Mouse (Mus musculus) hindbrain, embryonic 16.5 days (tissue): ENCODE results near the gene Fam43b. TPM values are rescaled to one million over a fixed set of nuclear protein-coding genes. Genes with fewer than 3 reads are reported as not detected.
A peak's percentile ranks its signal among the peaks of the same experiment; 100 is the strongest.

Experiments used
- ATAC-seq: fragments of 200-750 bp; cut with Nextera tagmentation; 2 replicates; pipeline ENCODE4 v1.8.0; 2017; ENCODE audit warnings: moderate TSS enrichment, moderate library complexity
- H3K27ac ChIP-seq: fragments of 300-500 bp; sonication (generic); 2 replicates; pipeline ENCODE4 v1.5.1; 2014; ENCODE audit warnings: low read depth, mild to moderate bottlenecking, control low read depth, low read length, moderate library complexity
- H3K27me3 ChIP-seq: fragments of 300-500 bp; sonication (generic); replicated peaks from 2 replicates; pipeline ENCODE4 v1.6.1; 2014; ENCODE audit warnings: low read length; ENCODE audit not compliant: control insufficient read depth, insufficient read depth
- H3K36me3 ChIP-seq: fragments of 300-500 bp; sonication (generic); 2 replicates; pipeline ENCODE4 v1.6.1; 2014; ENCODE audit warnings: mild to moderate bottlenecking, low read length, moderate library complexity, mixed read lengths; ENCODE audit not compliant: control insufficient read depth, insufficient read depth
- H3K4me1 ChIP-seq: fragments of 300-500 bp; sonication (generic); 2 replicates; pipeline ENCODE4 v1.6.1; 2014; ENCODE audit warnings: low read depth, low read length; ENCODE audit not compliant: control insufficient read depth, insufficient read depth
- H3K4me2 ChIP-seq: fragments of 300-500 bp; sonication (generic); 2 replicates; pipeline ENCODE4 v1.6.1; 2014; ENCODE audit warnings: mild to moderate bottlenecking, low read length, control low read depth, moderate library complexity
- H3K4me3 ChIP-seq: fragments of 300-500 bp; sonication (generic); 2 replicates; pipeline ENCODE4 v1.5.1; 2014; ENCODE audit warnings: mild to moderate bottlenecking, low read length, control low read depth, moderate library complexity
- H3K9ac ChIP-seq: fragments of 300-500 bp; sonication (generic); 2 replicates; pipeline ENCODE4 v1.6.1; 2014; ENCODE audit warnings: low read depth, mild to moderate bottlenecking, control low read depth, low read length, moderate library complexity
- H3K9me3 ChIP-seq: fragments of 300-500 bp; sonication (generic); 2 replicates; pipeline ENCODE4 v1.6.1; 2014; ENCODE audit warnings: mild to moderate bottlenecking, low read length, moderate library complexity; ENCODE audit not compliant: control insufficient read depth
- WGBS: fragments of 180-500 bp; shearing (Covaris S2); extraction: QIAGEN DNeasy Blood & Tissue Kit; methylation state at CpG from one replicate; pipeline ENCODE4 v1.1.7; 2014; 5-methylcytosine and 5-hydroxymethylcytosine counted together
- polyA plus RNA-seq: library from polyadenylated mRNA; unstranded; fragments of >200 nt; fragmentation: Nextera tagmentation; extraction: Ambion mirVana; gene quantifications from 2 replicates; pipeline ENCODE4 v1.2.1, GENCODE M21; 2015

Gene Fam43b
- polyA plus RNA-seq, 1 experiment from 2014 or later: 17.3 TPM

GRCm38 (mm10) chr4:138404806-138405205 is 8.5 kb upstream of the Fam43b start:
- no peaks in the 10 kb centered on the region for H3K9me3 ChIP-seq
- H3K36me3 ChIP-seq: no peaks in the 10 kb centered on the region
- no peak overlapping the region for H3K9ac ChIP-seq
- no peaks in the 10 kb centered on the region; the same call in 1 of the 2 replicates for H3K27me3 ChIP-seq
- no peaks in the 10 kb centered on the region for H3K4me1 ChIP-seq
- H3K4me3 ChIP-seq: no peak overlapping the region
- no peak overlapping the region for H3K4me2 ChIP-seq
- 0% methylated on average over 2 of the region's 2 CpGs for WGBS
- H3K27ac ChIP-seq: no peak overlapping the region
- no peak for ATAC-seq

GRCm38 (mm10) chr4:138396711-138397110 is 383 bp upstream of the Fam43b start:
- Histone ChIP-seq H3K4me2 (peak overlapping the region; percentile 87), H3K4me3 (peak overlapping the region; percentile 64), H3K27ac (no peak overlapping the region), H3K9ac (peak overlapping the region; percentile 78), H3K36me3 (no peaks in the 10 kb centered on the region), H3K9me3 (no peaks in the 10 kb centered on the region; the same call in 1 of the 2 replicates), H3K4me1 (peaks cover 15% of the 10 kb centered on the region), H3K27me3 (peaks cover 48% of the 10 kb centered on the region)
- WGBS: 3% methylated on average over 8 of the region's 8 CpGs
- peak; percentile 34; the same call in 1 of the 2 replicates for ATAC-seq

GRCm38 (mm10) chr4:138395087-138395970 is 999 bp downstream of the Fam43b start:
- peak; percentile 61 for ATAC-seq
- Histone ChIP-seq H3K27me3 (peaks cover 48% of the 10 kb centered on the region), H3K4me2 (peak overlapping the region; percentile 87), H3K9ac (peak overlapping the region; percentile 78), H3K4me3 (peak overlapping the region; percentile 64), H3K27ac (peak overlapping the region; percentile 63; the same call in 1 of the 2 replicates), H3K4me1 (peaks cover 15% of the 10 kb centered on the region), H3K9me3 (no peaks in the 10 kb centered on the region; the same call in 1 of the 2 replicates), H3K36me3 (no peaks in the 10 kb centered on the region)
- WGBS: 2% methylated on average over 86 of the region's 103 CpGs

GRCm38 (mm10) chr4:138393703-138394102 is 2.6 kb downstream of the Fam43b start:
- H3K9ac ChIP-seq: peak overlapping the region; percentile 17
- H3K27me3 ChIP-seq: peaks cover 44% of the 10 kb centered on the region
- no peak for ATAC-seq

GRCm38 (mm10) chr4:138383789-138384188 is 12.5 kb downstream of the Fam43b start:
- WGBS: 54% methylated on average over 4 of the region's 4 CpGs
- no peaks in the 10 kb centered on the region for H3K27me3 ChIP-seq
- H3K36me3 ChIP-seq: no peaks in the 10 kb centered on the region
- ATAC-seq: no peak
- peaks cover 9% of the 10 kb centered on the region for H3K4me1 ChIP-seq
- H3K27ac ChIP-seq: no peak overlapping the region
- no peak overlapping the region for H3K4me3 ChIP-seq
- no peaks in the 10 kb centered on the region for H3K9me3 ChIP-seq
- H3K4me2 ChIP-seq: no peak overlapping the region
- no peak overlapping the region for H3K9ac ChIP-seq

More at GRCm38 (mm10) chr4:138393703-138394102, 2.6 kb downstream of the Fam43b start:
- 59% methylated on average over 7 of the region's 7 CpGs for WGBS
- H3K27ac ChIP-seq: no peak overlapping the region
- H3K4me1 ChIP-seq: peaks cover 15% of the 10 kb centered on the region
- H3K4me3 ChIP-seq: peak overlapping the region; percentile 64; the same call in 1 of the 2 replicates
- H3K36me3 ChIP-seq: no peaks in the 10 kb centered on the region
- peak overlapping the region; percentile 87 for H3K4me2 ChIP-seq
- no peaks in the 10 kb centered on the region; the same call in 1 of the 2 replicates for H3K9me3 ChIP-seq

- H3K9ac ChIP-seq: no peak overlapping the region
- H3K36me3 ChIP-seq: no peaks in the 10 kb centered on the region
- ATAC-seq: no peak
- H3K27ac ChIP-seq: no peak overlapping the region
- no peaks in the 10 kb centered on the region for H3K27me3 ChIP-seq
- peaks cover 9% of the 10 kb centered on the region for H3K4me1 ChIP-seq
- H3K4me2 ChIP-seq: no peak overlapping the region
- no peaks in the 10 kb centered on the region for H3K9me3 ChIP-seq
- WGBS: 75% methylated on average over 6 of the region's 6 CpGs
- no peak overlapping the region for H3K4me3 ChIP-seq
Measured at GRCm38 (mm10) chr4:138382462-138382861, 13.9 kb downstream of the Fam43b start.

- no peak overlapping the region for H3K4me2 ChIP-seq
Measured at GRCm38 (mm10) chr4:138380132-138380689, 16.1 kb downstream of the Fam43b start.

GRCm38 (mm10) chr4:138379091-138379840 is 17.1 kb downstream of the Fam43b start:
- ATAC-seq: peak; percentile 78
- Histone ChIP-seq H3K27me3 (no peaks in the 10 kb centered on the region), H3K4me1 (peaks cover 9% of the 10 kb centered on the region), H3K9ac (no peak overlapping the region), H3K9me3 (no peaks in the 10 kb centered on the region), H3K4me3 (no peak overlapping the region), H3K4me2 (no peak overlapping the region), H3K27ac (peak overlapping the region; percentile 31), H3K36me3 (no peaks in the 10 kb centered on the region)
- 35% methylated on average over 14 of the region's 14 CpGs for WGBS

More at GRCm38 (mm10) chr4:138380132-138380689, 16.1 kb downstream of the Fam43b start:
- H3K27me3 ChIP-seq: no peaks in the 10 kb centered on the region
- no peak overlapping the region for H3K9ac ChIP-seq
- H3K9me3 ChIP-seq: no peaks in the 10 kb centered on the region
- ATAC-seq: 0 out of 2 replicates have a peak, but pooled peaks have one; percentile 46
- H3K36me3 ChIP-seq: no peaks in the 10 kb centered on the region
- H3K27ac ChIP-seq: no peak overlapping the region
- H3K4me3 ChIP-seq: no peak overlapping the region
- WGBS: 18% methylated on average over 10 of the region's 10 CpGs
- peaks cover 9% of the 10 kb centered on the region for H3K4me1 ChIP-seq
